Mouse (Mus musculus) induced T-regulatory cell, adult 2 months (primary cell): ENCODE measurements around the gene Mrgpra4.

Experiments
- DNase-seq: peaks from one replicate; pipeline ENCODE4 v3.0.0-alpha.2; 2012; ENCODE audit warnings: low read depth

Gene Mrgpra4

DNA sequence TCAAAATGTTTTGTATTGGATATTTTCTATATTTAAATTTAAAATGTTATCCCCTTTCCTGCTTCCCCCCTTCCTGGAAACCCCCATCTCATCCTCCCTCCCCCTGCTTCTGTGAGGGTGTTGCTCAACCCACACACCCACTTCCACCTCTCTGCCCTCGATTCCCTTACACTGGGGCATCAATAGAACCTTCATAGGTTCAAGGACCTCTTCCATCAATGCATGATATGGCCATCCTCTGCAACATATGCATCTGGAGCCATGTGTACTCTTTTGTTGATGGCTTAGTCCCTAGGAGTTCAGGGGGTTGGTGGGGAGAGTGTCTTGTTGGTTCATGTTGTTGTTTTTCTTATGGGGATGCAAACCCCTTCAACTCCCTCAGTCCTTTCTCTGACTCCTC lies at the start of gene Mrgpra4:
Gene Mrgpra4 (minus strand): TSS at position 101 of the 400 bp plus-strand sequence.
- DNase-seq = no peak

DNA sequence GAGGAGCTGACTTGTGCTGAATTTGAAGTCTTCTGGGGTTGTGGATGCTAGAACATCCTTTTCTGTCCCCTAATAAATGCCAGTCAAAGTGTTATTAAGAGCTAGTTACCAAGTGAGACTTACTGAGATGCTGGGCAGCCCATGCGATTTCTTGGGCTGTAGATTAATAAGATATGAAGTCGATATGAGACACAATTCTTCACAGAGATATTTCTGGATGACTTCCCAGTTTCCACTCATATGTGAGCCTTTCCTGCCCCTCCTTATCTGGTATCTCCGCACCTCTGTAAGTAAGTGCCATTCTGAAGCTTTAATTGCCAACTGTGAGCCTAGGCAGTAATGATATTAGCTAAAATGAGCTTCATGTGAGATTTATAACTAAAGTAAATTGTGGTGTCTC lies 45.6 kb upstream of the Mrgpra4 start, which contains the start of gene Mrgprx1:
Gene Mrgprx1 (minus strand): TSS at position 101 of the 400 bp plus-strand sequence.
- DNase-seq = no peak

DNA sequence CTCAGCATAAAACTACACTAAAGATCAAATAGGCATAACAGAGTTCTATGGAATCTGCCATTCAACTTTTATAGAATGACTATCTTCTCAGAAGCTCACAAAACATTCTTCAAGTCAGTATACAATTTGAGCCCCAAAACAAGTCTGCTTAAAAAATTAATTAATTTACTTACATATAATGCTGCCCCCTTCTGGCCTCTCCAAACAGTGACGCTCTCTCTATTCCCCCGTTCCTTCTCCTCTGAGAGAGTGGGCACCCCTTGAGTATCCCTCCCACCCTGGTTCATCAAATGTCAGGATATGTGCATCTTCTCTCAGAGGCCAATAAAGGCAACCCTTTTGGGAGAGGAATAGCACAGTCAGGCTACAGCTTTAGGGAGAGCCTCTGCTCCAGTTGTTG lies 36.0 kb upstream of the Mrgpra4 start:
- no peak for DNase-seq

DNA sequence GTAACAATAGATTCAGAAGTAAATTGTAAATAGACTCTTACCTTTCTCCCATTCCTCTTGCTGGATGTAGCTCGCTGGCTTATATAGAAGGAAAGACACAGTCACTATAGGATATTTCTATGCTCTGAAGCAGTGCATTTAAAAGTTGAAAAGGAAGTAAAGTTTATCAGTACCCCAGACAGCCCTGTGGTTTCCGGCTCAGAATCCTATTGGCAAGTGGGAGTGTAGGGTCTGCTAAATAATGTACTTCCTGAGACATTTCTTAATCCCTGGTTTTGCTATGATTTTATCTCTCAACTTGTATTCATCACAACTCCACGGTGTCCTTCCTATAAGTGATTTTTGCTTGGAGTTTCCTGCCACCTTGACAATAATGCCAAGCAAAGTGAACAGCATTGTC lies 13.8 kb upstream of the Mrgpra4 start:
- no peak for DNase-seq

DNA sequence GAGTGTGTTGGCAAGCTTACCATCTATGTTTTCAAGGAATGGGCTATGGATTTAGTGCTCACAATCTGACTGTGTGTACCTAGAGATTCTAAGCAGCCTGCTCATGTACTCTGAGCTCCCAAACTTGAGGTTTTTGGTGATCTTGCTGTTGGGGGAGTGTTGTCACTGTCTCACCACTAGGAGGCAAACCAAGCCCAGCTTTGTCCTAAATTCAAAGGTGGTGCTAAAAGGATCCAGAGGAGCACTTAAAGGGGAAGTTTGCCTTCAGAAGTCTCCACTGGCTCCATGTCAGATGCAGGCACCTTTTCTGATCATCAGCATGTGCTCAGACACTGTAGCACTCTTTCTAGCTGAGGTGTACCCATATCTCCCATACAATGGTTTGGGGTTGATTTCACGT lies 4.9 kb upstream of the Mrgpra4 start:
- DNase-seq = no peak
